Mouse (Mus musculus) heart, embryonic 16.5 days (tissue): ENCODE results near the gene Rbx1. TPM values are rescaled to one million over a fixed set of nuclear protein-coding genes. Genes with fewer than 3 reads are reported as not detected.

Experiments used
- ATAC-seq: fragments of 200-750 bp; cut with Nextera tagmentation; replicated peaks from 2 replicates; pipeline ENCODE4 v1.8.0; 2017; ENCODE audit warnings: moderate number of reproducible peaks; ENCODE audit not compliant: insufficient read depth, low FRiP score; ENCODE audit errors: extremely low read depth
- H3K27ac ChIP-seq: fragments of 300-500 bp; sonication (generic); 2 replicates; pipeline ENCODE4 v1.5.1; 2014; ENCODE audit warnings: mild to moderate bottlenecking, low read length, control low read depth, moderate library complexity
- H3K27me3 ChIP-seq: fragments of 300-500 bp; sonication (generic); 2 replicates; pipeline ENCODE4 v1.6.1; 2014; ENCODE audit warnings: low read length, mixed read lengths; ENCODE audit not compliant: control insufficient read depth, insufficient read depth
- H3K36me3 ChIP-seq: fragments of 300-500 bp; sonication (generic); 2 replicates; pipeline ENCODE4 v1.6.1; 2014; ENCODE audit not compliant: control insufficient read depth, insufficient read depth
- H3K4me1 ChIP-seq: fragments of 300-500 bp; sonication (generic); 2 replicates; pipeline ENCODE4 v1.6.1; 2014; ENCODE audit warnings: low read length, mixed read lengths; ENCODE audit not compliant: control insufficient read depth, insufficient read depth
- H3K4me2 ChIP-seq: fragments of 300-500 bp; sonication (generic); 2 replicates; pipeline ENCODE4 v1.6.1; 2014; ENCODE audit warnings: low read depth, mild to moderate bottlenecking, control low read depth, low read length
- H3K4me3 ChIP-seq: fragments of 300-500 bp; sonication (generic); 2 replicates; pipeline ENCODE4 v1.5.1; 2014; ENCODE audit warnings: mild to moderate bottlenecking, control low read depth, low read length
- H3K9ac ChIP-seq: fragments of 300-500 bp; sonication (generic); 2 replicates; pipeline ENCODE4 v1.6.1; 2014; ENCODE audit warnings: low read length, control low read depth
- H3K9me3 ChIP-seq: fragments of 300-500 bp; sonication (generic); replicated peaks from 2 replicates; pipeline ENCODE4 v1.6.1; 2016; ENCODE audit warnings: low read length; ENCODE audit not compliant: control insufficient read depth
- WGBS: fragments of 180-500 bp; shearing (Covaris S2); extraction: QIAGEN DNeasy Blood & Tissue Kit; methylation state at CpG from one replicate; pipeline ENCODE4 v1.1.7; 2014; 5-methylcytosine and 5-hydroxymethylcytosine counted together
- polyA plus RNA-seq: library from polyadenylated mRNA; unstranded; fragments of >200 nt; fragmentation: Nextera tagmentation; extraction: Ambion mirVana; gene quantifications from 2 replicates; pipeline ENCODE4 v1.2.1, GENCODE M21; 2015

The Rbx1 gene
- polyA plus RNA-seq, 1 experiment from 2014 or later, result 344 TPM

GRCm38 (mm10) chr15:81523169-81523871, 57.2 kb downstream of the Rbx1 start:
- peak overlapping the region; percentile 86 for H3K9ac ChIP-seq
- peak overlapping the region; percentile 80 for H3K4me3 ChIP-seq
- H3K36me3 ChIP-seq, result no peaks in the 10 kb centered on the region
- H3K4me2 ChIP-seq, result peak overlapping the region; percentile 96
- no peaks in the 10 kb centered on the region for H3K9me3 ChIP-seq
- H3K4me1 ChIP-seq, result peaks cover 4% of the 10 kb centered on the region; the same call in 1 of the 2 replicates
- peak; percentile 95 for ATAC-seq
- H3K27me3 ChIP-seq, result no peaks in the 10 kb centered on the region
- H3K27ac ChIP-seq, result peak overlapping the region; percentile 97
- under 1% methylated on average over 41 of the region's 41 CpGs for WGBS

GRCm38 (mm10) chr15:81523901-81524300, 57.8 kb downstream of the Rbx1 start:
- Histone ChIP-seq H3K27ac (peak overlapping the region; percentile 97), H3K9ac (peak overlapping the region; percentile 86), H3K4me1 (peaks cover 4% of the 10 kb centered on the region; the same call in 1 of the 2 replicates), H3K4me2 (peak overlapping the region; percentile 96), H3K9me3 (no peaks in the 10 kb centered on the region), H3K27me3 (no peaks in the 10 kb centered on the region), H3K36me3 (no peaks in the 10 kb centered on the region), H3K4me3 (peak overlapping the region; percentile 80)
- under 1% methylated on average over 12 of the region's 12 CpGs for WGBS
- ATAC-seq, result no peak

Other genes with a start within 250 kb of the Rbx1 start
- 0.06 and 0.07 TPM in 2 replicates for gene Mchr1, start 230.8 kb upstream of the Rbx1 start, polyA plus RNA-seq
- gene Slc25a17, start 105.5 kb upstream of the Rbx1 start, polyA plus RNA-seq, result 56.3 and 61.8 TPM in 2 replicates
- gene St13, start 66.2 kb upstream of the Rbx1 start, polyA plus RNA-seq, result 104 and 121 TPM in 2 replicates
- 10.7 and 11.2 TPM in 2 replicates for gene Xpnpep3, start 66.2 kb upstream of the Rbx1 start, polyA plus RNA-seq
- gene Dnajb7, start 58.0 kb upstream of the Rbx1 start, polyA plus RNA-seq, result 1.2 and 1.7 TPM in 2 replicates
- 11.5 and 12.2 TPM in 2 replicates for gene Ep300, start 119.1 kb downstream of the Rbx1 start, polyA plus RNA-seq
- 16.9 and 17.4 TPM in 2 replicates for gene L3mbtl2, start 197.6 kb downstream of the Rbx1 start, polyA plus RNA-seq
- 1.2 and 1.7 TPM in 2 replicates for gene Chadl, start 231.0 kb downstream of the Rbx1 start, polyA plus RNA-seq